Comparison of ENCODE assay signal across 25 mouse cellular contexts in genomic region chr7:47076729-47077128, GRCm38 (mm10). TPM values are rescaled to one million over a fixed set of nuclear protein-coding genes. Genes with fewer than 3 reads are reported as not detected.
"Had no signal": no experiment of that assay in that cellular context is flagged by ENCODE, and none has a peak within 500 bp of the region (broad histone marks: within the 10 kb centered on the region; RNA-seq: fewer than 3 reads in every experiment).

No protein-coding gene starts in this region.

- H3K9me3 ChIP-seq: embryonic facial prominence, embryonic 10.5 days; embryonic facial prominence, embryonic 12.5 days; embryonic facial prominence, embryonic 13.5 days; embryonic facial prominence, embryonic 15.5 days; forebrain, embryonic 10.5 days; forebrain, embryonic 12.5 days; forebrain, embryonic 13.5 days; forebrain, embryonic 15.5 days had no signal

- DNase-seq: cerebellum, adult 2 months; cerebellum, adult 8-10 months; cerebellum, adult 9-10 months; cerebellum, adult 9-11 months; forebrain, postnatal 0 days; gastrocnemius, postnatal 25 days; gastrocnemius, postnatal 36 days had no signal

- H3K27me3 ChIP-seq: embryonic facial prominence, embryonic 12.5 days; embryonic facial prominence, embryonic 13.5 days; embryonic facial prominence, embryonic 15.5 days; forebrain, embryonic 12.5 days; forebrain, embryonic 13.5 days; forebrain, embryonic 15.5 days had no signal

- H3K4me3 ChIP-seq: embryonic facial prominence, embryonic 10.5 days; embryonic facial prominence, embryonic 12.5 days; embryonic facial prominence, embryonic 13.5 days; embryonic facial prominence, embryonic 15.5 days; erythroblast, embryonic 14.5 days; forebrain, embryonic 10.5 days; forebrain, embryonic 12.5 days; forebrain, embryonic 13.5 days; forebrain, embryonic 15.5 days; gastrocnemius, adult 2 months; heart, adult 2 months had no signal

- H3K27ac ChIP-seq: embryonic facial prominence, embryonic 10.5 days; embryonic facial prominence, embryonic 12.5 days; embryonic facial prominence, embryonic 13.5 days; embryonic facial prominence, embryonic 15.5 days; forebrain, embryonic 10.5 days; forebrain, embryonic 12.5 days; forebrain, embryonic 13.5 days; forebrain, embryonic 15.5 days; gastrocnemius, adult 2 months; heart, adult 2 months had no signal

- H3K36me3 ChIP-seq: embryonic facial prominence, embryonic 10.5 days; embryonic facial prominence, embryonic 12.5 days; embryonic facial prominence, embryonic 13.5 days; embryonic facial prominence, embryonic 15.5 days; forebrain, embryonic 10.5 days; forebrain, embryonic 12.5 days had no signal

- H3K4me1 ChIP-seq: embryonic facial prominence, embryonic 12.5 days; forebrain, embryonic 12.5 days; forebrain, embryonic 13.5 days had no signal

RNA-seq across cellular contexts. Expression of gene Ptpn5, which starts 56.8 kb away (rescaled TPM):
- total RNA-seq: common myeloid progenitor, adult 5-6 weeks; gastrocnemius, adult 18-20 months; gastrocnemius, adult 2 months; gastrocnemius, adult 8-10 months; gastrocnemius, postnatal 14 days; gastrocnemius, postnatal 25 days; gastrocnemius, postnatal 36 days; gastrocnemius, postnatal 4 days; granulocyte monocyte progenitor cell, adult 5-6 weeks; heart, adult 18-20 months; heart, adult 2 months had no signal
